Mouse (Mus musculus) brain, embryonic 14.5 days (tissue): ENCODE measurements around the gene Tbc1d24. TPM values are rescaled to one million over a fixed set of nuclear protein-coding genes. Genes with fewer than 3 reads are reported as not detected.
"Not testable (repeated sequence)": the region's sequence is repeated elsewhere in the genome, so short reads cannot be mapped to it uniquely, and the experiment has no call there.

ENCODE experiments used
- DNase-seq: peaks from one replicate; pipeline ENCODE4 v3.0.0-alpha.2; 2011; ENCODE audit warnings: low read depth
- CTCF ChIP-seq: fragments of 200-500 bp; IDR thresholded peaks from 2 replicates; pipeline ENCODE4 v1.5.1; 2012; ENCODE audit warnings: inconsistent platforms, mild to moderate bottlenecking, moderate library complexity, borderline replicate concordance; ENCODE audit not compliant: insufficient read depth, insufficient read length; ENCODE audit errors: extremely low read depth
- POLR2A ChIP-seq: fragments of 200-500 bp; IDR thresholded peaks from 2 replicates; pipeline ENCODE4 v1.6.1; 2012; ENCODE audit warnings: mild to moderate bottlenecking, inconsistent platforms, borderline replicate concordance; ENCODE audit not compliant: poor library complexity, insufficient read depth, insufficient read length, severe bottlenecking; ENCODE audit errors: extremely low read depth
- polyA plus RNA-seq: library from polyadenylated mRNA; depleted of rRNA; stranded (reverse); fragments of >200 nt; gene quantifications from 2 replicates; pipeline ENCODE4 v1.2.3, GENCODE M21; 2012; rRNA removed

The Tbc1d24 gene
- polyA plus RNA-seq, 1 experiment = 84.7 TPM

DNA sequence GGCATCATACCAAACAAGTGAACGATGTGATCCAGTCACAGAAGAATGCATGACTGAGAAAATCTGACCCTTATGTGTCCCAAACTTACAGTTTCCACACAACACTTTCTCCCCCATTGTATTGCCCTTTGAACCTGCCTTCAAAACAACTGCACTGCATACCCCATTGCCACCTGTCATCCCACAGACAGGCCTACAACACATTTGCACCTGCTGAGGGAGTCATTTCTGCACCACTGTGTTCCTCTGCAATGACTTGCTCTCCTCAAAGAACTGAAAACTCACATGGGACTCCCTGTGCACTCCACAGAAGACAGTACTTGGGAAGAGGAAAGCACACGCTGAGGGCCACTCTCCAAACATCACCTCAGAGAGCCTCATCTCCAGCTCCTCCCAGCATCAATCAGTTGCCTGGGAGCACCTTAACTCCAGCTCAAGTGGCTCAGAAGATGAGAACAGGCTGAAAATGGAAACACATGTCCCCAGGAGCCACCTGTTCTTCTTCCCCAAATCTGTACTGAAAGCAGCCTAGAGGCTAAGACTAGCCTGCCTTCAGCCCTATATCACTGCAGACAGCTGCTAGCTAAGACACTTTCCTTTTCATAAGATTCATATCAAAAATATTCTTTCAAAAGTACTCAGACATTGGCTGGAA is 68.0 kb downstream of the Tbc1d24 start:
- TF ChIP-seq POLR2A (no peak), CTCF (no peak)
- no peak for DNase-seq

DNA sequence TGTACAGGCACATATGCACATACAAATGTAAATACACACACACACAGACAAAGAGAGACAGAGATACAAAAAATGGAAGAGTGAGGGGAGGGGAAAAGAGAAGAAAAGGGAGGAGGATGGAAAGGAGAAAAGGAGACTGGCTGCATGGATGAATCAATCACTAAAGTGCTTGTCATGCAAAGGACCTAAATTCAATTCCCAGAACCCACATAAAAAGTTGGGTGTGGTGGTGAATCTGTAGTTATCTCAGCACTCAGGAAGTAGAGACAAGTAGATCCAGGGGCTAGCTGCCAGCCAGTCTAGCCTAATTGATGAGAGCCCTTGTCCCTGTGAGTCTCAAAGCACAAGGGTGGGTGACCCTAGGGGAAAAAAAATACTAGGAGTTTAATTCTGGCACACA is 71.3 kb downstream of the Tbc1d24 start:
- TF ChIP-seq CTCF (no peak), POLR2A (no peak)
- DNase-seq = no peak

DNA sequence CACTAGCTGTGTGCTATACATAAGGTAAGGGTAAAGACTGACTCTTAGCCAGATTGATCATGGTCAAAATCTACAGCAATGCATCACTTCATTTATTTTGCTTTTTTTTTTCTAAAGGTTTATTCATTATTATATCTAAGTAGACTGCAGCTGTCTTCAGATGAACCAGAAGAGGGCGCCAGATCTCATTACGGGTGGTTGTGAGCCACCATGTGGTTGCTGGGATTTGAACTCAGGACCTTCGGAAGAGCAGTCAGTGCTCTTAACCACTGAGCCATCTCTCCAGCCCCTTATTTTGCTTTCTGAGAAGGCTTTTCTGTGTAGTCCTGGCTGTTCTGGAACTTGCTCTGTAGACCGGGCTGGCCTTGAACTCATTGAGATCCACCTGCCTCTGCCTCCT is 72.4 kb downstream of the Tbc1d24 start:
- DNase-seq = not testable (repeated sequence)

DNA sequence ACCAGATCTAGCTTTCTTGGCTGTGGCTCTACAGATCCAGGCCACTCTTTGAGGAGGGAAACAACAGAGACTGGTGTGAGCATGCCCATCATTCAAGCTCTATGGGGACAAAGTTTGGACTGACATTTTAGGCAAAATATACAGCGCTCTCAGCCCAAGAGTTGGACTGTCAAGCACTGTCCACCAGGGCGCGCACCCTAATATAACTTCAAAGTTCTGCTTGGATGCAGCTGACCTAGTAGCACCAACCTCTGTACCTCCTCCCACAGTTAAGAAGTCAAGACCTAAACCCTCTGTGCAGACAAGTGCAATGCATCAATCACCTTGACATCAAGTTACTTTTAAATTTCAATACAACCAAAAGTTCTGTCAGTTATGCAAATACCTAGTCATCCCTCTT is 73.8 kb downstream of the Tbc1d24 start:
- TF ChIP-seq CTCF = no peak
- TF ChIP-seq POLR2A = no peak
- no peak for DNase-seq

DNA sequence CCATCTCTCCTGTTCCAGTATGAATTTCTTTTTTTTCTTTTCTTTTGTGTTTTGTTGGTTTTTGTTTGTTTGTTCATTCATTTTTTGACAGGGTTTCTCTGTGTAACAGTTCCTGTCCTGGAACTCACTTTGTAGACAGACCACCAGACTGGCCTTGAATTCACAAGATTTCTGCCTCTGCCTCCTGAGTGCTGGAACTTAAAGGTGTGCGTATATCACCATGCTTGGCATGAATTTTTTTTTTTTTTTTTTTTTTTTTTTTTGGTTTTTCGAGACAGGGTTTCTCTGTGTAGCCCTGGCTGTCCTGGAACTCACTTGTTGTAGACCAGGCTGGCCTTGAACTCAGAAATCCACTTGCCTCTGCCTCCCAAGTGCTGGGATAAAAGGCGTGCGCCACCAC is 76.1 kb downstream of the Tbc1d24 start:
- not testable (repeated sequence) for DNase-seq

DNA sequence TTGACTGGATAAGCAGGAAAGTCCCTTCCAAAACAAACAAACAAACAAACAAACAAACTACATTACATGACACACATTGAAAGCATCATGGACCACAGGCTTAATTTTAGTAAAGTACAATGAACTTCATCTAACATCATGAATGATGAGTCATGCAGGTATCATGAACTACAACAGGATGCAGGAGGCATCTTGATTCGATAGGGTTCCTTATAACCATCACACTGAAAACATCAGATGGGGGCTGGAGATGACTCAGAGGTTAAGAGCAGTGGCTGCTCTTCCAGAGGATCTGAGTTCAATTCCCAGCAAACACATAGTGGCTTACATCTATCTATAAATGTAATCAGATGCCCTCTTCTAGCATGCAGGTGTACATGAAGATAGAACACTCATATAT is 77.8 kb downstream of the Tbc1d24 start:
- no peak for TF ChIP-seq CTCF
- TF ChIP-seq POLR2A = no peak
- DNase-seq = no peak

DNA sequence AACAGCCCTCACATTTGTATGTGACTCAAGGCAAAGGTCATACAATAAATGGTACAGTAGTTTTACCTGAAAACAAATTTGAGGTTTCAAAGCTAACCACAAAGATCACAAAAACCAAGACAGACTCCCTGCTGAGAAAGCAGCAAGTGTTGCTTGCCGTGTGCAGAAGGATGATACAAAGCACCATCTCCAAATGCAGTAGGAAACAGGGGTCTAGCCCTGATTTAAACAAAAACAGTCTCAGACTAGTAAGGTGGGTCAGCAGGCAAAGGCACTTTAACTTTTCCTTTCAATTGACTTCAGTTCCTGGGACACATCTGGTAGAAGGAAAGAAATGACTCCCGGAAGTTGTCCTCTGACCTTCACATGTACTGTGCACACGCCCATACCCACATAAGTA is 78.6 kb downstream of the Tbc1d24 start:
- DNase-seq = no peak
- TF ChIP-seq POLR2A (no peak), CTCF (no peak)

Other genes starting within 250 kb of the Tbc1d24 start
- 0.05 and 0.15 TPM in 2 replicates for gene Prss30, start 225.0 kb downstream of the Tbc1d24 start, polyA plus RNA-seq
- gene Prss22, start 207.5 kb downstream of the Tbc1d24 start, polyA plus RNA-seq = 0.11 TPM in 1 of 2 replicates, not detected in the other
- 0.10 TPM in 1 of 2 replicates, not detected in the other for gene Prss27, start 167.4 kb downstream of the Tbc1d24 start, polyA plus RNA-seq
- 71.1 and 87.6 TPM in 2 replicates for gene Kctd5, start 132.1 kb downstream of the Tbc1d24 start, polyA plus RNA-seq
- gene Pdpk1, start 54.6 kb downstream of the Tbc1d24 start, polyA plus RNA-seq = 28.2 and 37.3 TPM in 2 replicates
- 37.2 and 40.7 TPM in 2 replicates for gene Amdhd2, start 41.8 kb downstream of the Tbc1d24 start, polyA plus RNA-seq
- 1,361 and 1,487 TPM in 2 replicates for gene Atp6v0c, start 35.9 kb downstream of the Tbc1d24 start, polyA plus RNA-seq
- 8.0 and 10.2 TPM in 2 replicates for gene Ntn3, start 4.0 kb upstream of the Tbc1d24 start, polyA plus RNA-seq
- gene Tedc2, start 15.3 kb upstream of the Tbc1d24 start, polyA plus RNA-seq = 25.3 and 35.7 TPM in 2 replicates
- gene Ccnf, start 45.9 kb upstream of the Tbc1d24 start, polyA plus RNA-seq = 16.2 and 21.6 TPM in 2 replicates
- 0.29 and 0.40 TPM in 2 replicates for gene Abca17, start 145.5 kb upstream of the Tbc1d24 start, polyA plus RNA-seq
- gene Abca3, start 146.4 kb upstream of the Tbc1d24 start, polyA plus RNA-seq = 39.4 and 51.7 TPM in 2 replicates
- 395 and 451 TPM in 2 replicates for gene Rnps1, start 209.0 kb upstream of the Tbc1d24 start, polyA plus RNA-seq
- gene Eci1, start 221.1 kb upstream of the Tbc1d24 start, polyA plus RNA-seq = 28.7 and 29.6 TPM in 2 replicates
- 27.1 and 34.3 TPM in 2 replicates for gene Dnase1l2, start 237.5 kb upstream of the Tbc1d24 start, polyA plus RNA-seq